Comparison of ENCODE assay signal across 8 mouse cellular contexts in genomic region chr7:45338161-45338911, GRCm38 (mm10). TPM values are rescaled to one million over a fixed set of nuclear protein-coding genes. Genes with fewer than 3 reads are reported as not detected.
DNase-seq lines count a peak whose midpoint lies in the region; ATAC-seq and TF ChIP-seq lines count a peak whose summit lies in the region.

No protein-coding gene starts in this region.

- TF ChIP-seq CTCF in CH12.LX (conservative IDR thresholded peaks at IDR 0.05 in 1 of 2, IDR thresholded peaks at IDR 0.05 in 1 of 2; ENCODE audit: low read depth in 2 of 2, low read length in 2 of 2) = no peak

- DNase-seq in cerebellum, adult 9-11 months = peak; percentile 66
- DNase-seq in CH12.LX (ENCODE audit: extremely low read depth) = peak; percentile 44
- DNase-seq in kidney, postnatal 25 days = peak; percentile 59 to 68
- DNase-seq in midbrain, embryonic 10.5 days (ENCODE audit: low spot score) = peak; percentile 27
- peak; percentile 75 for DNase-seq in testis, postnatal 10 days (ENCODE audit: low spot score)
- DNase-seq in frontal cortex, postnatal 25 days (ENCODE audit: low spot score in 2 of 2) = no peak

- no peaks in the 10 kb centered on the region for H3K36me3 ChIP-seq in CH12.LX (replicated peaks in 1 of 2; ENCODE audit: control insufficient read depth in 1 of 2, insufficient read depth in 1 of 2, low read length in 1 of 2)
- H3K36me3 ChIP-seq in heart, embryonic 13.5 days = no peaks in the 10 kb centered on the region
- no peaks in the 10 kb centered on the region for H3K36me3 ChIP-seq in midbrain, embryonic 10.5 days

- no peak for TF ChIP-seq POLR2A in CH12.LX (IDR thresholded peaks at IDR 0.05; ENCODE audit: low read depth, low read length)

- H3K79me2 ChIP-seq in CH12.LX (replicated peaks; ENCODE audit: control insufficient read depth, extremely low read depth, insufficient read depth, poor library complexity, severe bottlenecking) = no peaks in the 10 kb centered on the region

- in situ Hi-C loops in CH12.LX (cut with MboI; ENCODE audit: low pct_ligation_motif_present, low pct_unique_long_range_greater_than_20kb, low sequenced_read_pairs) = no loop called here

- TF ChIP-seq EP300 in CH12.LX (IDR thresholded peaks at IDR 0.05; ENCODE audit: low read length) = no peak

- peak overlapping the region; percentile 86 for H3K4me2 ChIP-seq in CH12.LX (ENCODE audit: insufficient read depth, low read depth, poor library complexity, severe bottlenecking)
- peak overlapping the region; percentile 79 for H3K4me2 ChIP-seq in heart, embryonic 13.5 days

- 7% methylated on average over 14 of the region's 14 CpGs for WGBS in heart, embryonic 13.5 days
- 3% methylated on average over 14 of the region's 14 CpGs for WGBS in midbrain, embryonic 10.5 days

- H3K4me1 ChIP-seq in CH12.LX (ENCODE audit: control insufficient read depth in 1 of 2, insufficient read depth in 2 of 2) = peaks cover 37 to 60% of the 10 kb centered on the region in 2 experiments
- H3K4me1 ChIP-seq in heart, embryonic 13.5 days = peaks cover 71% of the 10 kb centered on the region
- H3K4me1 ChIP-seq in midbrain, embryonic 10.5 days = peaks cover 68% of the 10 kb centered on the region

- no peak for TF ChIP-seq RAD21 in CH12.LX (IDR thresholded peaks at IDR 0.05; ENCODE audit: low read depth, low read length)

- dilution Hi-C loops in CH12.LX (cut with MboI; ENCODE audit: extremely low pct_ligation_motif_present, extremely low pct_unique_long_range_greater_than_20kb, low sequenced_read_pairs) = no loop called here

- peaks cover 72% of the 10 kb centered on the region for H3K27me3 ChIP-seq in CH12.LX (replicated peaks)
- peaks cover 19% of the 10 kb centered on the region for H3K27me3 ChIP-seq in heart, embryonic 13.5 days (replicated peaks)
- H3K27me3 ChIP-seq in midbrain, embryonic 10.5 days (ENCODE audit: low read depth, poor library complexity, severe bottlenecking) = peaks cover 82% of the 10 kb centered on the region

- H3K9ac ChIP-seq in CH12.LX (ENCODE audit: insufficient read depth, low read depth) = no peak overlapping the region
- H3K9ac ChIP-seq in heart, embryonic 13.5 days = peak overlapping the region; percentile 82

- H3K4me3 ChIP-seq in CH12.LX (replicated peaks in 1 of 3; ENCODE audit: low read depth in 2 of 3, low read length in 2 of 3, poor library complexity in 1 of 3) = peak overlapping the region in 2 of 3 experiments; percentile 14 to 60
- peak overlapping the region; percentile 60 for H3K4me3 ChIP-seq in heart, embryonic 13.5 days
- peak overlapping the region; percentile 65 for H3K4me3 ChIP-seq in midbrain, embryonic 10.5 days

- no peak overlapping the region for H3K27ac ChIP-seq in CH12.LX (ENCODE audit: insufficient read depth, low read depth)
- H3K27ac ChIP-seq in heart, embryonic 13.5 days (replicated peaks) = no peak overlapping the region
- peak overlapping the region; percentile 87 for H3K27ac ChIP-seq in midbrain, embryonic 10.5 days (replicated peaks)

- ATAC-seq in cerebellum, adult (ENCODE audit: insufficient number of reproducible peaks, low FRiP score, low TSS enrichment) = no peak
- ATAC-seq in heart, embryonic 13.5 days (ENCODE audit: extremely low read depth, insufficient number of reproducible peaks, low FRiP score, low TSS enrichment) = no peak

- peaks cover 2% of the 10 kb centered on the region for H3K9me3 ChIP-seq in CH12.LX (replicated peaks; ENCODE audit: low read length)
- no peaks in the 10 kb centered on the region for H3K9me3 ChIP-seq in heart, embryonic 13.5 days
- H3K9me3 ChIP-seq in midbrain, embryonic 10.5 days (replicated peaks) = no peaks in the 10 kb centered on the region

TF ChIP-seq in CH12.LX, 34 proteins besides CTCF, POLR2A, EP300 and RAD21:
- TF ChIP-seq ZNF384 (IDR thresholded peaks at IDR 0.05; ENCODE audit: low read depth, low read length) = no peak
- TF ChIP-seq CHD1 (IDR thresholded peaks at IDR 0.05; ENCODE audit: low read depth, low read length) = no peak
- TF ChIP-seq SMC3 (IDR thresholded peaks at IDR 0.05; ENCODE audit: low read depth, low read length) = no peak
- TF ChIP-seq CHD2 (IDR thresholded peaks at IDR 0.05; ENCODE audit: low read length) = peak; percentile 58; the same call in 1 of the 2 replicates
- TF ChIP-seq MAX (IDR thresholded peaks at IDR 0.05; ENCODE audit: low read length) = 0 out of 2 replicates have a peak, but pooled peaks have one; percentile 16
- no peak for TF ChIP-seq MAZ (IDR thresholded peaks at IDR 0.05; ENCODE audit: low read depth, low read length)

RNA-seq across cellular contexts. Expression of gene Hrc, which starts 3.2 kb away (rescaled TPM):
- total RNA-seq in CH12.LX (2012; rRNA removed) = 0.13 and 0.21 TPM in 2 replicates
- total RNA-seq in CH12.LX (2014; rRNA removed) = not detected in 2 replicates
- polyA plus RNA-seq in CH12.LX (2012; ENCODE audit: insufficient read length, low read depth) = 0.10 and 0.16 TPM in 2 replicates
- 24.2 and 27.7 TPM in 2 replicates for polyA plus RNA-seq in heart, embryonic 13.5 days (2015; fragmentation: Nextera tagmentation; extraction: Ambion mirVana)
- polyA plus RNA-seq in midbrain, embryonic 10.5 days (2016; fragmentation: Nextera tagmentation; extraction: Ambion mirVana) = 0.12 and 0.29 TPM in 2 replicates

RNA-seq across cellular contexts. Expression of gene Trpm4, which starts 4.8 kb away (rescaled TPM):
- total RNA-seq in CH12.LX (2012; rRNA removed) (10.7 and 17.6 TPM in 2 replicates), CH12.LX (2014; rRNA removed) (8.6 and 12.0 TPM in 2 replicates)
- 9.3 and 11.0 TPM in 2 replicates for polyA plus RNA-seq in CH12.LX (2012; ENCODE audit: insufficient read length, low read depth)
- 12.7 and 13.5 TPM in 2 replicates for polyA plus RNA-seq in heart, embryonic 13.5 days (2015; fragmentation: Nextera tagmentation; extraction: Ambion mirVana)
- 7.0 and 9.6 TPM in 2 replicates for polyA plus RNA-seq in midbrain, embryonic 10.5 days (2016; fragmentation: Nextera tagmentation; extraction: Ambion mirVana)

RNA-seq across cellular contexts. Expression of gene Ppfia3, which starts 28.5 kb away (rescaled TPM):
- 1.5 and 1.9 TPM in 2 replicates for total RNA-seq in CH12.LX (2012; rRNA removed)
- 0.21 and 0.32 TPM in 2 replicates for total RNA-seq in CH12.LX (2014; rRNA removed)
- 0.57 and 0.61 TPM in 2 replicates for polyA plus RNA-seq in CH12.LX (2012; ENCODE audit: insufficient read length, low read depth)
- 2.3 and 2.9 TPM in 2 replicates for polyA plus RNA-seq in heart, embryonic 13.5 days (2015; fragmentation: Nextera tagmentation; extraction: Ambion mirVana)
- 6.4 and 7.4 TPM in 2 replicates for polyA plus RNA-seq in midbrain, embryonic 10.5 days (2016; fragmentation: Nextera tagmentation; extraction: Ambion mirVana)

RNA-seq across cellular contexts. Expression of gene Lin7b, which starts 32.0 kb away (rescaled TPM):
- total RNA-seq in CH12.LX (2012; rRNA removed) (4.4 and 5.0 TPM in 2 replicates), CH12.LX (2014; rRNA removed) (3.5 and 3.8 TPM in 2 replicates)
- 7.4 and 10.4 TPM in 2 replicates for polyA plus RNA-seq in CH12.LX (2012; ENCODE audit: insufficient read length, low read depth)
- polyA plus RNA-seq in heart, embryonic 13.5 days (2015; fragmentation: Nextera tagmentation; extraction: Ambion mirVana) = 1.0 and 1.2 TPM in 2 replicates
- 1.0 and 1.4 TPM in 2 replicates for polyA plus RNA-seq in midbrain, embryonic 10.5 days (2016; fragmentation: Nextera tagmentation; extraction: Ambion mirVana)

RNA-seq across cellular contexts. Expression of gene Snrnp70, which starts 57.2 kb away (rescaled TPM):
- total RNA-seq in CH12.LX (2012; rRNA removed) (197 and 229 TPM in 2 replicates), CH12.LX (2014; rRNA removed) (182 and 212 TPM in 2 replicates)
- 457 and 499 TPM in 2 replicates for polyA plus RNA-seq in CH12.LX (2012; ENCODE audit: insufficient read length, low read depth)
- 136 and 140 TPM in 2 replicates for polyA plus RNA-seq in heart, embryonic 13.5 days (2015; fragmentation: Nextera tagmentation; extraction: Ambion mirVana)
- polyA plus RNA-seq in midbrain, embryonic 10.5 days (2016; fragmentation: Nextera tagmentation; extraction: Ambion mirVana) = 254 and 268 TPM in 2 replicates

Comparison
In these comparisons a context has a peak if more than half of its experiments do, and no peak if none do; other contexts are left out.
1. DNase-seq: peak in cerebellum, adult 9-11 months (single experiment), CH12.LX (single experiment), kidney, postnatal 25 days (2 of 2), midbrain, embryonic 10.5 days (single experiment) and testis, postnatal 10 days (single experiment); none in frontal cortex, postnatal 25 days (0 of 2).
2. RNA of gene Hrc, which starts 3.2 kb away (polyA plus RNA-seq): 24.2 to 27.7 TPM in heart, embryonic 13.5 days; 0.12 to 0.29 TPM in midbrain, embryonic 10.5 days and 0.10 to 0.16 TPM in CH12.LX; every median in the first group is over 10 times any median in the second.
3. Peak in every context shown above with its lines, with median percentiles within 50 percentile points of each other: H3K4me3 ChIP-seq.